Mouse (Mus musculus): Measurements from ENCODE around the gene Traip. TPM values are rescaled to one million over a fixed set of nuclear protein-coding genes. Genes with fewer than 3 reads are reported as not detected.

Traip gene
- polyA plus RNA-seq (2012; rRNA removed) = 1.5 and 3.1 TPM in 2 replicates

DNA sequence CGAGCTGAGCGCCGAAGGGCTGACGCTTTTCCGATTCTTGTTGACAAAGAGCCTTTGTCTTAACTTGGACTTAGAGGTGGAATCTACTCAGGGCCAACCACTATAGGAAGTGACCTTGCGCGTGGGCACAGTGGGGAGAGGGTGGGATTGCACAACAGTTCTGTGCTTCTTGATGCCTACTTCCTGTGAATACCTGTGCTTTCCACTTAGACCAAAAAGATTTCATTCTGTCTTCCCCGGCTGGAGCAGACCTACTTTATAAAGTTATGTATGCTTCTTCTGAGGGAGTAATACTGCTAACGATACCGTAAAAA, at the start of gene Traip:
Traip (plus strand) TSS at position 215 of the 314 bp plus-strand sequence.

DNA sequence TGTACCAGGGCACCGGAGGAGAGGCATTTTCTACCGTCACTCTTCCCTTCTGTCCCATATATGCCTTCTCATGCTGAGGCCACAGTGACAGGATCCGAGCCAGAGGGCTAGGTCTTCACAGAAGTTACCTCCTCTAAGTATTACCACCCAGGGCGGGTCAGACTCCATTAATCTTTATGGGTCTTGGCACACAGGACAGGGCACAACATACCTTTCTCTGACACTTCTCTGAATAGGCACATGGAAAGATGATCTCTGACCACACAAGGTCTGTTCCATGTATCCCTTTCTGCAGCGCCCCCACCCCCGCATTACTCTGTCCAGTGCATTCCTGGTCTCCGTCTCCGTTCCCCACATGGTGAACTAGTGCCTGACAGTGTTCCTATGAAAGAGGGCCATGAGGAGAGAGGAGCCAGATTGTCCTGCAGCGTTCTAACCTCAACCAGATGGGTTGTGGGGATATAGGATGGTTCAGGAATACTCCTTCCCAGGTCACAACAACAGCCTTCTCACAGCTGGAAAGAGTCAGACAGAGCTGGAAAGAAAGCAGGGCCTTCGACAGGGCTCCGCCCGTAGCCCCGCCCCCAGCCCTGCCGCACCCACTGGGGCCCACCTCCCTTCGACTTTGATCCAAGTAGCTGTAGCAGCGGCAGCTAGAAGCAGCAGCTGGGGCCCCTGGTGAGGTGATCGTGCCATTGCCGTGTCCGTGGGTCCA, 43.5 kb upstream of the Traip start, which contains the start of gene Mst1r:
Mst1r (plus strand) TSS at position 622 of the 715 bp plus-strand sequence.

DNA sequence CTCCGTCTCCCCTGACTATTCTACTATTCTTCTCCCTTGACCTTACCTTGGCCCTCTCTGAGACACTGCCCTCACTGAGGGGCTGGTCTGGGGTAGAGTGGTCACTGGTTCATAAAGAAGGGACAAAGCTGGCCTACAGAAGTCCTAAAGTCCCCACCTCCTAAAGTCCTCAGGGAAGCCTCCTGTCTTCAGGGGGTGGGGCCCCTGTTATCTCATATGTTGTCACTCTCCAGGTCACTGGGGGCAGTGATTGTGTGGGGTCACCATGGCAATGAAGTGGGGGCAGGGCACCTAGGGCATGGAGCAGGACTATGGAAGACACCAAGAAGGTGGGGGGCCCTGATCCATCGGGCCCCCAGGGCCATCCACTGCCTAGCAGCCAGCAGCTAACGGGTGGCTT, 21.8 kb upstream of the Traip start, which contains the start of gene Actl11:
Actl11 (plus strand) TSS at position 301 of the 400 bp plus-strand sequence.

DNA sequence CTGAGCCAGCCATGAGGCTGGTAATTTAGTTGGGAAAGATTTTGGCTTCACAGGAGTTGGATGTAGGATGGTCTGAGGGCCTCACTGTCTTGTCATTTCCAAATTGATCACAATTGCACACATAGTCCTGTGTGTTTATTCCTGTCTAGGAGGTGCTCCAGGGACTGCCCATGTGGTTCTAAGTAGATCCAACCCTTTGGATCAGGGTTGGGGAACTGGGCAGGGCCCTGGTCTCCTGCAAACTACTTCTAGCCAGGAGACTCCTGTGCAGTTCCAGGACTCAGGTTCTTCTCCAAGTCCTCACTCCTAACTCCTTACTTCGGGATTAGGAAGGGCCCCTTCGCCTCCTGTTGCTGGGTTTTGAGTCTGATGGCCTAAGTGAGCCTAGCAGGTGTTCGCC, 14.6 kb upstream of the Traip start, which contains the start of gene Camkv:
Camkv (plus strand) TSS at position 301 of the 400 bp plus-strand sequence.

DNA sequence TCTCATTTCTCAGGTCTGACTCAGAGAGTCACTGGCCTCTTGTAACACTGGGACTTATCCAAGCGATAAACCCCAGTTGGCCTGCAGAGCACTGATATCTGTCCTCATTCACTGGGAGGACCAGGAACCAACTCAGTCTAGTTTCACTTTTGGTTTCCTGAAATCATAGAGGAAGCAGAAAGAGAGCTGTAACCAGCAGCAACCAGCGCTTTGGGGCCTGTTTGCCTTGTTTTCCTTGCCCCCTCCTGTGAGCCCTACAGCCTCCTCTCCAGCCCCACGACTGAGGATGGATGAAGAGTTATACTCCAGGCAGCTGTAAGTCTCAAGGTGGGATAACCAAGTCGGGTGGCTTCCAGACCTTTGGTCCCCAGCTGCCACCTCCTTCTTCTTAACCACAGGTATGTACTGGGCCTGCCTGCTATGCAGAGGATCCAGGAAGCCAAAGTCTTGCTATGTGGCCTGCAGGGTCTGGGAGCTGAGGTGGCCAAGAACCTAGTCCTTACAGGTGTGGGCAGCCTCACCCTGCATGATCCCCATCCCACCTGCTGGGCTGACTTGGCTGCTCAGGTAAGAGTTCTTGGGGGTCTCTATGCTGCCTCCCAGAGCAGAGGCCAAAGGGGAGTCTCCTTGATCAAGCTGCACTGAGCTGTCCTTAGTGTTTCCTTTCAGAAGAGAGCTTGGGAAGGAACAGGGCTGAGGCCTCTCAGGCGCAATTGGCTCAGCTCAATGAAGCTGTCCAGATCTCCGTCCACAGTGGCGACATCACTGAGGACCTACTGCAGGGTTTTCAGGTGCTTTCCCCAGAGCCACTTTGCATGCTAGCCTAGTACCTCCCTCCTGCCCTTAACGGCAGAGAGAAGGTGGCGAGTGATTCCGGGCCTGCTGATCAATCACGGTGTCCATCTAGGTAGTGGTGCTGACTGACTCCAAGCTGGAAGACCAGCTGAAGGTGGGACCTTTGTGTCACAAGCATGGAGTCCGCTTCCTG, 25.8 kb downstream of the Traip start, which contains the start of gene Uba7:
Uba7 (plus strand) TSS at position 107 of the 988 bp plus-strand sequence.

DNA sequence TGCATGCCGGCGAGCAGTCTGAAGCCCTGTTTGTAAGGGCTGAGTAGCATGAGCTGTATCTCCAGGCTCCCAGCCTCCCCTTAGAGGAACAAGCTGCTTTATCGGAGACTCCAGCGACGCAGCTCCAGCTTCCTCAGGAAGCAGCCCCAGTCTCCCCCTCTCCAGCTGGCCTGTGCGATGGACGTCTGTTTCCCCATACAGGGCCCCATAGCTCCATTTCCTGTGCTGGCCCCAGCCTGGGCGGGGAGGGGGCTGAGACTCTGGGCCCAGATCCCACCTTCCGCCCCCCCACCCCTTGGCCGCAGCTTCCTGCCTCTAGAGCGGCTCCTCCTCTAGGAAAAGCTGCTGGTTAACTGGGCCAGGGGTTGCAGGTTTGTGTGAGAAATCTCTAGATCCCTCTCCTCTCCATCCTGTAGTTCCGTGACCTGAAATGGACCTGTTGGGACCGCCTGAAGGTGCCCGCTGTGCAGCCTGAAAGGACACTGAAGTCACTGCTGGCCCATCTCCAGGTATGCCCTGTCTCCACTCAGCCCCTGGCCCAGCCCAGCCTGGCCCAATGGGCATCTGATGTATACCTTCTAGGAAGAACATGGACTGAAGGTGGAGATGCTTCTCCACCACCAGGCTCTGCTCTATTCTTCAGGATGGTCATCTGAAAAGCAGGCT, 32.9 kb downstream of the Traip start, which contains the start of gene Gm20661:
Gm20661 (plus strand) TSS at position 378 of the 666 bp plus-strand sequence.

DNA sequence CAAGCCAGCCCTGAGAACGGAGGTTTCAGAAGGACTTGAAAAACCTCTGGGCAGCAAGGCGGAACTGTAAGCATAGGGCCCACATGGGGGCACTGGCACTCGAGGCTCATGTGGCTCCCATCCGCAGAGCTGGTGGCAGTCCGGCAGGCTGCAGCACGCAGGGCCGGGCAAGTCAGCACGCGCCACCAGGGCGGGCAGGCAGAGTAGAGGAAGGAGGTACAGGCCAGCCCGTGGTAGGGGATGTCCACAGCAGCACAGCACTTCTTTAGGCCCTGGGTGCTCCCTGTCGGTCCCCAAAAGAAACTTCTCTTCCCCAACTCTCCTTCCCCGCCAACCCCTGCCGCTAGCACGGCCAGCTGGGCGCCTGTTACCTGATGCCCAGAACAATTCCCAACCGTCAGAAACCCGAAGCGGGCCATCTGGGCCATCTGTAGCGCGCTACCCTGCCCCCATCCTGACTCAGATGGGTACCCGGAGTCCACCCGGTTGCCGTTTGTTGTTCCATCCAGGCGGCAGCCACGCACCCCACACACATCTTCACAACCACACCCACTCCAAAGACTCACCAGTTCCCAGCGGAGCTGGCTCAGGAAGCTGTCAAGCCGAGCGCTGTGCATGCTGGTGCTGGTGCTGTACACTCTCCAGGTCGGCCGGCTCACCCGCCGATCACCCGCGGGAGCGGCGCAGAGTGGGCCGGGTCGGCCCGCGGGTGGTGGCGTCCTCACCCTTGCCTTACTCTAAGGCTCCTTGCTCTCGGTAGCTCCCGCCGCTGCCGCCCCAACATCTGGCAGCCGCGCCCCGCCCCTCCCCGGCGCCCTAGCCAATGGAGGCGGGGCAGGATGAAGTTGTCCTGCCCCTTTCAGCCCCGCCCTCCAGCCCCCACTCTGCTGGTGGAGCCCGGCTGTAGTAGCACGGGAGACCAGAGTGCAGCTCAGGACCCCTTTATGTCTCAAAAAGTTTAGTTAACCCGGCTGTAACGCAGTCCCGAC, 35.5 kb downstream of the Traip start, which contains the start of gene Inka1:
Inka1 (minus strand) TSS at position 749 of the 989 bp plus-strand sequence.

DNA sequence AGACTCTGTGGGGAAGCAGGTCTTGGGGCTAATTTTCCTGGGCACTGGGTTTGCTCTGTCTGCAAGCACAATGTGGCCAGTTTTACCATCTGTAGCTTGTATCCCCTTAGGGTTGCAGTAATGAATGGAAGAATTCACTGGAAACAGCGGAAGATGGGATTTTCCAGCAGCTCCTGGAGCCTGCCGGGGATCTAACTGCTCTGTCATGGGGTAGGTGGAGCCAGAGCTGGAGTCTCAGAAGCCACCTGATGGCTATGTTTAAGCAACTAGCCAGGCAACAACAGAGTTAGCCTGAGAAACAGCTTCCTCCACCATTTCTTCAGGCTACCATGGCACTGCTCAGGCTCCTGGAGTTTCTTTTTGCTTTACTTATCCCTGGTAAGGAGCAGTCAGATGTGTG, 42.3 kb downstream of the Traip start, which contains the start of gene Cdhr4:
Cdhr4 (plus strand) TSS at position 301 of the 400 bp plus-strand sequence.

DNA sequence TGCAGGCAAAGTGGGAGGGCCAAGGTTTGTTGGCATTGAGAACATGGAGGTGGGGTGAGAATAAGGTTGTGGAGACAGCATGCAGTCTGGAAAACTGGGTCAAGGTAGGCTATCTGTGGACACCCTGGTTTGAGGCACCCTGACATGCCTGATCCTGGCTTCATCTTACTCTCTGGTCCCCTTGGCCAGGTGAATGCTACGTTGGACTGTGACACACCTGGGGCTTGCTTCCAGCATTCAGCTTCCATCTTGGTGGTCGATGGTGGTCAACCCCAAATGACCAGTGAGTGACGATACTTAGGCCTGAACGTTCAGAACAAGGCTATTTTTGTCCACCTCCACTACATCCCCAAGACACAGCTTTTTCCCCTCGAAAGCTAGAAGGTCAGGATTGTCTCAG, 46.1 kb downstream of the Traip start, which contains the start of gene Gm20662:
Gm20662 (plus strand) TSS at position 301 of the 400 bp plus-strand sequence.

DNA sequence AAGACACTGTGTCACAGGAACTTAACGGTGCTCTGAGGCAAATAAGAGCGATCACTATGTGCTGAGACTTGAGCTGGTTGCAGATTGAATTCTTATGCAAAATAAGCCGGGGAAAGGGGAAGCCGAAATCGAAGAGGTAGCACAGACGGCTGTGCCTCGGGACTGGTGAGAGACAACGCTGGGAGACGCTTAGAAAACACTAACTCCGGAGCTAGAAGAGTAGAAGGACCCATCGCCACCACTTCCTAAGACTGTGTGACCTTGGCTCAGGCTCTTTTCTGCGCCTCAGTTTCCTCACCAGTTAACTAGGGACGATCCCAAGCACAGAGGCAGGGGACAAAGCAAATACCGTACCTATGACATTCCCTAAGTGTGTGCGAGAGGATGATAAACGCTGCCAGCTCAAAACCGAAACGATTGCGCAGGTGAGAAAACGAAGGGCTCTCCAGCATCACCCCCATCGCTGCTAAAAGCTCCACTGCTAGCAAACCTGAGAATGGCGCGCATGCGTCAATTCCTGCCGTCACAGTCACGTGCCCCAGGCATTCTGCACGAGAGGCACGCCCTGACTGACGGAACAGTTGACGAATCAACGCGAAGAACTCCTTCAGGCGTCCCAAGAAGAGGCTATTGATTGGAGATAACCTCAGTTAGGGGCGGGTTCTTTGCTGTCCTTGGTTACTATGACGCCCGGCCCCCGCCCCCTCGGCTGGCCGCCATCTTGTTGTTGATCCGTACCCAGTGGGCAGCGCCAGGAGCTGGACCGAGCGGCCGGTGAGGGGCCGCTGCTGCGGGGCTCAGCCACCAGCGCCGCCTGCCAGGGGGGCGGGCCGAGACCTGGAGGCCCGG, 52.2 kb downstream of the Traip start, which contains the start of gene Ip6k1:
Ip6k1 (plus strand) TSS at position 580 of the 849 bp plus-strand sequence.

Other genes starting within 250 kb of the Traip start
- 123 and 153 TPM in 2 replicates for gene Sema3f, start 239.7 kb upstream of the Traip start, polyA plus RNA-seq (2012; rRNA removed)
- gene Rbm5, start 179.1 kb upstream of the Traip start, polyA plus RNA-seq (2012; rRNA removed) = 69.0 and 96.6 TPM in 2 replicates
- 16.1 and 17.1 TPM in 2 replicates for gene Rbm6, start 76.9 kb upstream of the Traip start, polyA plus RNA-seq (2012; rRNA removed)
- gene Mon1a, start 62.0 kb upstream of the Traip start, polyA plus RNA-seq (2012; rRNA removed) = 42.1 and 43.0 TPM in 2 replicates
- gene Mst1r, start 43.3 kb upstream of the Traip start, polyA plus RNA-seq (2012; rRNA removed) = 48.6 and 48.9 TPM in 2 replicates
- gene Actl11, start 21.7 kb upstream of the Traip start, polyA plus RNA-seq (2012; rRNA removed) = not detected in 2 replicates
- gene Camkv, start 14.5 kb upstream of the Traip start, polyA plus RNA-seq (2012; rRNA removed) = 0.30 and 0.47 TPM in 2 replicates
- 58.8 and 64.4 TPM in 2 replicates for gene Uba7, start 25.4 kb downstream of the Traip start, polyA plus RNA-seq (2012; rRNA removed)
- 2.7 TPM in 2 replicates for gene Gm20661, start 32.9 kb downstream of the Traip start, polyA plus RNA-seq (2012; rRNA removed)
- gene Inka1, start 35.7 kb downstream of the Traip start, polyA plus RNA-seq (2012; rRNA removed) = 21.3 and 24.2 TPM in 2 replicates
- gene Cdhr4, start 42.4 kb downstream of the Traip start, polyA plus RNA-seq (2012; rRNA removed) = 99.9 and 106 TPM in 2 replicates
- 6.8 and 10.1 TPM in 2 replicates for gene Gm20662, start 46.2 kb downstream of the Traip start, polyA plus RNA-seq (2012; rRNA removed)
- gene Ip6k1, start 52.4 kb downstream of the Traip start, polyA plus RNA-seq (2012; rRNA removed) = 209 and 244 TPM in 2 replicates
- 21.7 and 28.2 TPM in 2 replicates for gene Gmppb, start 99.1 kb downstream of the Traip start, polyA plus RNA-seq (2012; rRNA removed)
- gene Amigo3, start 103.0 kb downstream of the Traip start, polyA plus RNA-seq (2012; rRNA removed) = 6.8 and 8.7 TPM in 2 replicates
- gene Mst1, start 130.3 kb downstream of the Traip start, polyA plus RNA-seq (2012; rRNA removed) = 0.25 and 0.45 TPM in 2 replicates
- gene Rnf123, start 133.2 kb downstream of the Traip start, polyA plus RNA-seq (2012; rRNA removed) = 113 and 122 TPM in 2 replicates
- gene Apeh, start 144.5 kb downstream of the Traip start, polyA plus RNA-seq (2012; rRNA removed) = 90.7 and 116 TPM in 2 replicates
- 1.9 and 2.0 TPM in 2 replicates for gene Bsn, start 240.2 kb downstream of the Traip start, polyA plus RNA-seq (2012; rRNA removed)

Data from ovary, adult 2 months (tissue).